Mouse (Mus musculus): ENCODE data around the gene Gm10153. TPM values are rescaled to one million over a fixed set of nuclear protein-coding genes. Genes with fewer than 3 reads are reported as not detected.

Gm10153 gene
- not detected in 2 replicates for polyA plus RNA-seq (2015; fragmentation: Nextera tagmentation; extraction: Ambion mirVana)

DNA sequence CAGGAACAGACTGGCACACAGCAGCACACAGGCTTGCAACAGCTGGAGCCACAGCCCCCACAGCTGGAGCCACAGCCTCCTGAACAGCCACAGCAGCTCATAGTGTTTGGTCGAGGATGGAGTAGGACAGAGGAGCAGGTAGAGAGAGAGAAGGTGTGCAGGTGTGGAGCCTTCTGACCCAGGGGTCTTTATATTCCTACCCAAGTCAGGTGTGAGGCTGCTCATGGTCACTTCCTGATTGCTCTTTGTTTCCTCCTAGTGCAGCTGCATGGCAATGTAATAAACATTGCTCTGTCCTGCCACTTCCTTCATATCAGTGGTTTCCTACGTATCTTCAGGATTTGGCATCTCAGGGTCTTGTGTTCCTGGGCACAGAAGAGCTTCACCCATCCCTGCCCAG, at the start of gene Gm10153:
Gene Gm10153 (minus strand): TSS at position 101 of the 400 bp plus-strand sequence.

GRCm38 (mm10) chr7:142229871-142230270, 39.7 kb upstream of the Gm10153 start, which contains the start of gene Krtap5-5:
Gene Krtap5-5, minus strand, starts transcription at chr7:142229971.

DNA sequence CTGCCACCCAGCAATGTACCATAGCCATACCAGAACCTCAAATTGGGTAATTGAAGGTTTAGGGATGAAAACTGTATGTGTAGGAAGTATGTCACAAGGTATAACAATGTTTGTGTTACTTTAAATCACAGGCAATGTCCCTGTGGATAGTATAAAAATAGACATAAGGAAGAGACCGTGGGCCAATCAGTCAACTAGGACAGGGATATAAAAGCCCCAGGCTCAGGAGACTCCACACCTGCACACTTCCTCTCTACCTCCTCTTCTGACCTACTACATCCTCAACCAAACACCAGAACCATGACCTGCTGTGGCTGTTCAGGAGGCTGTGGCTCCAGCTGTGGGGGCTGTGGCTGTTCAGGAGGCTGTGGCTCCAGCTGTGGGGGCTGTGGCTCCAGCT, 21.4 kb upstream of the Gm10153 start, which contains the start of gene Gm7579:
Gene Gm7579 (plus strand): TSS at position 301 of the 400 bp plus-strand sequence.

GRCm38 (mm10) chr7:142201064-142201463, 10.9 kb upstream of the Gm10153 start, which contains the start of gene Krtap5-3:
Gene Krtap5-3, plus strand, starts transcription at chr7:142201364.

GRCm38 (mm10) chr7:142175905-142176304, 14.3 kb downstream of the Gm10153 start, which contains the start of gene Krtap5-2:
Gene Krtap5-2, minus strand, starts transcription at chr7:142176005.

DNA sequence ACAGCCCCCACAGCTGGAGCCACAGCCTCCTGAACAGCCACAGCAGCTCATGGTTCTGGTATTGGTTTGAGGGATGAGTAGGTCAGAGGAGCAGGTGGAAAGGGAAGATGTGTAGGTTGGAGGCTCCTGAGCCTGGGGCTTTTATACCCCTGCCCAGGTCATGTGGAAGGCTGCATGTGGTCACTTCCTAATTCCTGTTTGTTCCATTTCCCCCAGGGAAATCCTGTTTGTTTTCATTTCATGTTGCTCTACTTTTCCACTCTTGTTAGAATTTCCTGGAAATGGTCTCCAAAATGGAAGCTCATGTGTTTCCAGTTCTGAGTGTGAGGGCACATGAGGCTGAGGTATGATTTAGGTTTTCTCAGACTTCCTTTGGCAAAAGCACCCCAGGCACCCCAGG, 24.6 kb downstream of the Gm10153 start, which contains the start of gene Gm4553:
Gene Gm4553 (minus strand): TSS at position 101 of the 400 bp plus-strand sequence.

DNA sequence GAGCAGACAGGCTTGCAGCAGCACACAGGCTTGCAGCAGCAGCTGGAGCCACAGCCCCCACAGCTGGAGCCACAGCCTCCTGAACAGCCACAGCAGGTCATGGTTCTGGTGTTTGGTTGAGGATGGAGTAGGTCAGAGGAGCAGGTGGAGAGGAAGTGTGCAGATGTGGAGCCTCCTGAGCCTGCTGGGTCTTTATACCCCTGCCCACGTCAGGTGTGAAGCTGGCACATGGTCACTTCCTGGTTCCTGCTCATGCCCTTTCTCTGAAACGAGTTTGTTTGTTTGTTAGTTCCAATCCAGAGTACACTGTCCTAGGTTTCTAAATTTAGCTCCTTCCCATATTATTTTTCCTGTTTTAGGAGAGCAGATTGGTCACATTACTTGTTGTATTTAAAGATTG, 33.2 kb downstream of the Gm10153 start, which contains the start of gene Gm29735:
Gene Gm29735 (minus strand): TSS at position 101 of the 400 bp plus-strand sequence.

DNA sequence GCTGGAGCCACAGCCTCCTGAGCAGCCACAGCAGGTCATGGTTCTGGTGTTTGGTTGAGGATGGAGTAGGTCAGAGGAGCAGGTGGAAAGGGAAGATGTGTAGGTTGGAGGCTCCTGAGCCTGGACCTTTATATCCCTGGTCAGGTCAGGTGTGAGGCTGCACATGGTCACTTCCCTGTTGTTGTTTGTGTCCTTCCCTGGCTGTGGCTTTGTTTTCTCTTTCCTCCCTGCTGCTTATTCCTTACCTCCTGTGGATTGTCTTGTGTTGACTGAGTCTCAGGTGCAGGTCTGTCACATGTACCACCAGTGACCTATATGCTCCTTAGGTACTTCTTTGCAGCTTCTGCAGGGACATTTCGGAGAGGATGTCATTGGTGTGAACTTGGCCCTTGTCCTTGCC, 45.7 kb downstream of the Gm10153 start, which contains the start of gene Gm45337:
Gene Gm45337 (minus strand): TSS at position 101 of the 400 bp plus-strand sequence.

Other genes with a start within 250 kb of the Gm10153 start
- gene Brsk2, start 240.6 kb downstream of the Gm10153 start, polyA plus RNA-seq (2015; fragmentation: Nextera tagmentation; extraction: Ambion mirVana): 20.1 and 22.0 TPM in 2 replicates
- gene Mob2, start 129.3 kb downstream of the Gm10153 start, polyA plus RNA-seq (2015; fragmentation: Nextera tagmentation; extraction: Ambion mirVana): 42.3 and 44.3 TPM in 2 replicates
- 122 and 126 TPM in 2 replicates for gene Dusp8, start 94.5 kb downstream of the Gm10153 start, polyA plus RNA-seq (2015; fragmentation: Nextera tagmentation; extraction: Ambion mirVana)
- gene Gm45618, start 69.7 kb downstream of the Gm10153 start, polyA plus RNA-seq (2015; fragmentation: Nextera tagmentation; extraction: Ambion mirVana): not detected in 2 replicates
- not detected in 2 replicates for gene Gm39115, start 54.4 kb downstream of the Gm10153 start, polyA plus RNA-seq (2015; fragmentation: Nextera tagmentation; extraction: Ambion mirVana)
- not detected in 2 replicates for gene Gm45337, start 45.8 kb downstream of the Gm10153 start, polyA plus RNA-seq (2015; fragmentation: Nextera tagmentation; extraction: Ambion mirVana)
- gene Gm29735, start 33.3 kb downstream of the Gm10153 start, polyA plus RNA-seq (2015; fragmentation: Nextera tagmentation; extraction: Ambion mirVana): not detected in 2 replicates
- not detected in 2 replicates for gene Gm4553, start 24.6 kb downstream of the Gm10153 start, polyA plus RNA-seq (2015; fragmentation: Nextera tagmentation; extraction: Ambion mirVana)
- gene Krtap5-2, start 14.4 kb downstream of the Gm10153 start, polyA plus RNA-seq (2015; fragmentation: Nextera tagmentation; extraction: Ambion mirVana): not detected in 2 replicates
- not detected in 2 replicates for gene Krtap5-3, start 11.0 kb upstream of the Gm10153 start, polyA plus RNA-seq (2015; fragmentation: Nextera tagmentation; extraction: Ambion mirVana)
- gene Gm7579, start 21.5 kb upstream of the Gm10153 start, polyA plus RNA-seq (2015; fragmentation: Nextera tagmentation; extraction: Ambion mirVana): not detected in 2 replicates
- not detected in 2 replicates for gene Krtap5-5, start 39.6 kb upstream of the Gm10153 start, polyA plus RNA-seq (2015; fragmentation: Nextera tagmentation; extraction: Ambion mirVana)
- not detected in 2 replicates for gene Gm40460, start 50.7 kb upstream of the Gm10153 start, polyA plus RNA-seq (2015; fragmentation: Nextera tagmentation; extraction: Ambion mirVana)
- gene Gm2431, start 68.0 kb upstream of the Gm10153 start, polyA plus RNA-seq (2015; fragmentation: Nextera tagmentation; extraction: Ambion mirVana): not detected in 2 replicates
- gene Gm4559, start 84.0 kb upstream of the Gm10153 start, polyA plus RNA-seq (2015; fragmentation: Nextera tagmentation; extraction: Ambion mirVana): not detected in 2 replicates
- gene Krtap5-1, start 106.7 kb upstream of the Gm10153 start, polyA plus RNA-seq (2015; fragmentation: Nextera tagmentation; extraction: Ambion mirVana): not detected in 2 replicates
- gene Krtap5-4, start 113.2 kb upstream of the Gm10153 start, polyA plus RNA-seq (2015; fragmentation: Nextera tagmentation; extraction: Ambion mirVana): not detected in 2 replicates
- gene Ifitm10, start 183.4 kb upstream of the Gm10153 start, polyA plus RNA-seq (2015; fragmentation: Nextera tagmentation; extraction: Ambion mirVana): 31.7 and 34.0 TPM in 2 replicates
- gene Gm49369, start 192.3 kb upstream of the Gm10153 start, polyA plus RNA-seq (2015; fragmentation: Nextera tagmentation; extraction: Ambion mirVana): 1.2 TPM in 1 of 2 replicates, not detected in the other
- 389 and 402 TPM in 2 replicates for gene Ctsd, start 197.6 kb upstream of the Gm10153 start, polyA plus RNA-seq (2015; fragmentation: Nextera tagmentation; extraction: Ambion mirVana)
- 0.35 TPM in 1 of 2 replicates, not detected in the other for gene Syt8, start 244.5 kb upstream of the Gm10153 start, polyA plus RNA-seq (2015; fragmentation: Nextera tagmentation; extraction: Ambion mirVana)

All from neural tube, postnatal 0 days (tissue).